Mouse (Mus musculus): ENCODE results near the gene Tbc1d2b.

Gene Tbc1d2b

DNA sequence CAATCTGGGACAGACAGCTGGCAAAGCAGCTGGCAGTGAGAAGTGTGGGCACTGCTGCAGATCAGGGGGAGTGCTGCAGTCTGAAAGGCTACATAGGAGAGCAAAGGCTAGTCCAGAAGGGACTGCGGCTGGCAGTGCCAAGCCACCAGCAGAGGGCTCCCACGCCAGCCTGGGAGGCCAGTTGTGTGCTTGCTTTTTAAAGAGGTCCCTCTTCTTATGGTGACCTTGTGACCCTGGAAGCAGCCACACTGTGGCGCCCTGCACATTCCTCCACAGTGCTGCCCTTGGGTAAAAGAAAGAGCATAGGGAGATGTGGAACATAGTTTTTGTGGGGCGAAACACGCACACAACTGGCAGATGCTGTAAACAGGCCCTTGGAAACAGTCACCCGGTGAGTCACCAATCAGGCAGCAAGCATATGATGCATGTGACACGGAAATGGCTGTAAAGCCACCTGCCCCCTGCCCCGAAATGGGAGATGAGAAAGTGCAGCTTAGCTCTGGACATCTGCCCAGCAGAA, 66.1 kb downstream of the Tbc1d2b start:
- no peak for DNase-seq (ENCODE audit: low spot score)

DNA sequence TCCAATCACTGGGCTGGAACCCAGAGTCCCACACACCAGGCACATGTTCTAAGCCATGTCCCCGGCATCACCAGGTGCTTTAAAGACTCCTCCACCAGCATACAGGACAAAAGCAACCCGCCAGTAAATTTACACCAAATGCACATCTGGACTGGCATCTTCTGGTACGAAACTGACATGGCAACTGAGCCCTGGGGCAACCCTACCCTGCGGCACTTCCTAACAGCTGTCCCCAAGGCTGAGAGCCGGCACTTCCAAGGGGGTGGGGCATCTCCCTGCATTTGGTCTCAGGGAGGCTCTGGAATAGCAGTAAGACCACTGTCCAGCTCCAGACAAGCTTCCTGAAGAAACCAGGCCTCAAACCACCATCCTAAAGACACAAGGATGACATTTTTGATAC, 67.4 kb downstream of the Tbc1d2b start:
- DNase-seq (ENCODE audit: low spot score), result no peak

DNA sequence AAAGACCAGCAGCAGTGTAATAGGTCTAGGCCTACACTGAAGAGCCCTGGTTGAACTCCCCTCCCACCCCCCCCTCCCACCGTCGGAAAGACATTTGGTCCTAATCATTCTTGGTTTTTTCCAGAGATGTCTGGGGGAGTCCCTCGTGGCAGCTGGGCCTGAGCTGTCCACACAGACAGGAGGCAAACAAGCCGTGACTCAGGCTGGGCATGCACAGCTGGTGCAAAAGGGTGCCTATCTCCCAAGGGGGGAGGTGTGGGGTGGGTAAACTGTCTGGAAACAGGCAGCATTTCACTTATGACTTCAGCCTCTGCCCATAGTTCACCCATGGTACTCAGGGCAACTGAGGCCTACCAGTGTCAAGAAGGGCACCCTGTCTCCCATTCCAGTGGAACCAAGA, 69.1 kb downstream of the Tbc1d2b start:
- DNase-seq (ENCODE audit: low spot score), result no peak

DNA sequence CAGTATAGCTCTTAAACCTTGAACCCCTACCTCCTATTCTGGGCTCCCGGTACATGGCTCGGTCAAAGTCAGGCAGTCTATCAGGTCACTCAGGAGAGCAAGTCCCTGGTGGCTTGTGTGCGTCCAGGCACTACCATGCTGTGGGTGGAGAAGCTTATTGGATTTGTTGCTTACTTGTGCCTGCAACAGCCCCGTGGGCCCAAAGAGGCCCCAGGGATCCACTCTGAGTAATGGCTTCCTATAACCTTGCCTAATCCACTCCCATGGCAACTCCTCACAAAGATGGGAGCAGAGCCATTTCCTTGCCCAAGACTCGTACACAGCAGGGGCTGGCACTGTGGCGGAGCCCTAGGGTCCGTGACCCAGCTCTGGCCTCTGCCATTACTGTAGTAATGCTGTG, 69.5 kb downstream of the Tbc1d2b start:
- no peak for DNase-seq (ENCODE audit: low spot score)

DNA sequence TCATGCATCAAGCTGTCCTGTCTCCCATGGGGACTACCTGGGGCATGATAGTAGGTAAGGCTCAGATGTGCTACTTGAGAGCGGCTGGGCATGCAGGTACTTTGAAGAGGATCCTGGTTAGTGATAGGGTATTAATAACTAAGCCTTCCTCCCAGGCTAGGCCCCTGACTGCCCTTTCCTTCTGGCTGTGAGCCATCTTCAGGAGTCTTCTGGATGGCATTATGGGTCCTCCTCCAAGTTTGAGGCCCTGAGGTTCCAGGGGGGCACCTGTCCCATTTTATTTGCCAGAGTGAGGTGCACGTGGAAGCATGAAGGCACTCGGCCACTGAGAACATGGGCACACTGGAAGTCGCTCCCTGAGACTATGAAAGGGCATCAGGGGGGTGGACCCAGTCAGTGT, 70.1 kb downstream of the Tbc1d2b start:
- no peak for DNase-seq (ENCODE audit: low spot score)

DNA sequence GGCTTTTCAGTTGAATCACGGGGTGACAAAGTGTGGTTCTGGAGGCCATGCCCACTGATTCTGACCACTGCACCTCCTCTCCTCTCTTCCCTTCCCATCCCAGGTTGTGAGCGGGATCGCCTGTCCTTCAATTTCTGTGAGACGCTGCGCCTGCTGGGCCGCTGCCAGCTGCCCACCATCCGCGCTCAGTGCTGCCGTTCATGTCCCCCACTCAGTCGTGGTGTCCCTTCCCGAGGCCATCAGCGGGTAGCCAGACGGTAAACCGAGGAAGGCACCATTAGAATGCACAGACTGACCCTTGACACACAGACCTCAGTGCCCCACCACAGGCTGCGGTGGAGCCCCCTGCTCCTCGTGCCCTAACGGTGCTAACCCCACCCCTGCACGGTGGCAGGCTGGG, 71.0 kb downstream of the Tbc1d2b start:
- no peak for DNase-seq (ENCODE audit: low spot score)

DNA sequence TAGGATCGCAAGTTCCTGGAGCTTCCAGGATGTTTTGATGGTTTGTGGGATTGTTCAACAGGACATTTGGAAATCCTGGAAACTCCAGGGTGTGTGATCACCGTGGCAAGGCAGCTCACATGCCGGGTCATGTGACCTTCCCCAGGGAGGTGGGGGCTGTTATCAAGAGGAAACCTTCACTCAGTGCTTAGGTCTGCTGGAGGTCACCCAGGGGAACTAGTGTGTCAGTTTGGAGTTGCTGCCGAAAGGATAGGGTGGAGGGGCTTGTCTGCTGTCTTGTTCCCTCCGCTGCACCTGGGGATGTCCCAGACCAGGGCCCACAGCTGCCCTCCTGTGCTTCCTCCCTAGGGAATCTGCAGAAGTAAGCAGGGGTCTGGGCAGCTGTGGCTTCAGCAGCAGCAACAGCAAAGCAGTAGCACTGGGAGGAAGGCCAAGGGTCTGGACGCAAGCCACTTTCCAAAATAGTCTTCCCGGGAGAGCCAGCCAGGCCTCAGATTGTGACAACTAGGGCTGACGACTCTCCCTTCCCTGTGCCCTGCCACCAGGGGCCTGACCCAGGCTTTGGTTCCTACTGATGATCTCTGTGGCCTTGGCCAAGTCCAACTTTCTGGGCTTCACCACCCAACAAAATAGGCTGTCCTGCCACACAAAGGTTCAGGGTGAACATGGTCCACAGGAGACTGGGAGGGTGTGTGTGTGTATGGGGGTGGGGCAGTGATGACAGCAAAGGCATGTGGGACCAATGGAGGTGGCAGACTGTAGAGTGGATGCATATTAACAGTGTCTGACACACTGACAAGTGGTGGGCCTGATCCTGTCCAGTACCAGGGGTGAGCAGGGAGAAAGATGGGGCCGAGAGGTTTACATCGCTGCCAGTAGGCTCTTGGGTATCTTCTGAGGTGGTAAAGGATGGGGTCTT, 71.8 kb downstream of the Tbc1d2b start:
- DNase-seq (ENCODE audit: low spot score), result no peak

DNA sequence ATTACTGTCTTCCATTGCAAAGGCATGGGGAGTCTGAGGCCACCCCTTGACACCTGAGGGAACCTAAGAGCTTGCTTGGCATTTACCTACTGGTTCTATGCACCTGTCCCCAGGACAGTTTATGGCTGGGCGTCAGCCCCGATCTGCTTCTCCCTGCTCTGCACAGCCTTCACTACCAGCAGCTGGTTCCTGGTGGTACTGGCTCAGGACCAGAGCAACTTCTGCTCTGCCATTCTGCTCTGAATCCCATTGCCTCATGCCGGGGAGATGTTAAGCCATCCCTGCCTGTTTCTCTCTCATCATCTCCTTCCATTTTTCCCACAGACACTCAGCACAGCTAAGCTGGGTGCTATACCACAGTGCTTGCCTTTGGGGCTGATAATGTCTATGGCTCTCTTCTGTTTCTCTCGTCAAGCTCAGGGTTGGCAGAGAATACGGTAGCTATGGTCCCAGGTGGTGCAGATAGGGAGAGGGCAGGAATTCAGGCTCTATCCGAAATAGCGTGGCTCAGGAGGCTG, 72.7 kb downstream of the Tbc1d2b start:
- no peak for DNase-seq (ENCODE audit: low spot score)

DNA sequence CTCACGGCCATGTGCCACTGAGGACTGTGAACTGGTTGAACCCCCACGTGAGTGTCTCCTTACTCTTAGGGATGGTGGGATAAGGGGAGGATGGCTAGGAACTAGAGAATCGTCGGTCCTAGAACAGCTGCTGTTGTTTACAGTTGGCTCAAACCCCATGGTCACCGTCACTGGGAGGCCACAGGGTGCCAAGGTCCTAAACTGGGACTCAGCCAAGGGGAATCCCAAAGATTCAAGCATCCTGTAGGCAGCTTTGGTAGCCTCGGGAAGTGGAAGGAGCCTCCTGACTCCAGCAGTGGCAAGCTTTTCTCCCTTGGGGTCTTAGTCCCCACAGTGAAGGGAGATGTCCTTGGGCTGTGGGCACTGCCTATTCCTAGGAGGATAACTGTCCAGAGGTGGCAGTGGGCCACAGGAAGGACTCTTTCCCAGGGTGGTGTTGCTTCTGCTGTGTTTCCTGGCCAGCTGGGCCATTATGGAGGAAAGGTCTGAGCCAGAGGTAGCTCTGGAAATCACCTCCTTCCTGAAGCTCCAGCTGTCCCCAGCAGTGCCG, 73.4 kb downstream of the Tbc1d2b start:
- no peak for DNase-seq (ENCODE audit: low spot score)

DNA sequence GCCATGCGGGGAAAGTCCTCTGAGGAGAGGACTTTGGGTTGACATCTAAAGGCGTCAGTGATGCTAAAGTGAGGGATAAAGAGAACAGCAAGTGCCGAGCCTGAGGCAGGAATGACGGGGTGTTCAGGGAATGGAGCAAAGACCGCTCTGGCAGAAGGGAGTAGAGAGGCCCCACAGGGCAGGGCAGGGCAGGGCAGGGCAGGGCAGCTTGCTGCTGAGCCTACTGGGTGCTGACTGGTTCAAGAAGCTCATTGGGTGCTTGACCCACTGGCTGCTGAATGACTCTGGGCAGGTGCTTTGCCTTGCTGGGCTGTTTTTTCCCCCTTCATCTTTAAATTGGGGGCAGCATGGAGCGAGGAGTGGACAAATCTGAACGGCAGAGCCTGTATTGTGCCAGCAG, 74.3 kb downstream of the Tbc1d2b start:
- DNase-seq (ENCODE audit: low spot score), result no peak

DNA sequence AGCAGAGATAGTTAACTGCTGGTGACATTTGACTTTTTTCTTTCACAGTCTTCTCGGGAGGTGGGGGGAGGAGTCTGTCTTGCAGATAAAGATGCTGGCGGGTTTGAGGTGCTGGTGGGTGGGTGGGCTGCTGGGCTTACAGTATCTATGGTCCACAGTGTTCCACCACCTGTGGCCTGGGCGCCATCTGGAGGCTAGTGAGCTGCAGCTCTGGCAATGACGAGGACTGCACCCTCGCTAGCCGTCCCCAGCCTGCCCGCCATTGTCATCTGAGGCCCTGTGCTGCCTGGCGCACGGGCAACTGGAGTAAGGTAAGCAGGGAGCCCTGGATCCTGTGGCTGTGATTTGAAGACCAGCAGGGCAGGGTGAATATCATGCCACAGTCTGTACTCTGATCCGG, 75.6 kb downstream of the Tbc1d2b start:
- DNase-seq (ENCODE audit: low spot score), result no peak

DNA sequence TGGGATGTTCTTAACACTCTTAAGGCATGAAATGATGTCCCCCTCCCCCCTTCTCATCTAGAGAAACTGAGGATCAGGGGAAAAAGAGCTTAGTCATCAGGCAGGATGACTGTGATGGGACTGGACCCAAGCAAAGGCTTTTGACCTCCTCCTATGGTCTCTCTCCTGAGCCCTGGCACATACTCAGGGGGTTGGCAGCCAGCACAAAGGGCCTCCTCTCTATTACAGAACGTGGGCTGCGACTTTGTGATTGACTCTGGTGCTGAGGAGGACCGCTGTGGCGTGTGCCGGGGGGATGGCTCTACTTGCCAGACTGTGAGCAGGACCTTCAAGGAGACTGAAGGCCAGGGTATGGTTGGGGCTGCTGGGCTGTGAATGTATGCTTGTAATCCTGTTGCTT, 81.2 kb downstream of the Tbc1d2b start:
- no peak for DNase-seq (ENCODE audit: low spot score)

DNA sequence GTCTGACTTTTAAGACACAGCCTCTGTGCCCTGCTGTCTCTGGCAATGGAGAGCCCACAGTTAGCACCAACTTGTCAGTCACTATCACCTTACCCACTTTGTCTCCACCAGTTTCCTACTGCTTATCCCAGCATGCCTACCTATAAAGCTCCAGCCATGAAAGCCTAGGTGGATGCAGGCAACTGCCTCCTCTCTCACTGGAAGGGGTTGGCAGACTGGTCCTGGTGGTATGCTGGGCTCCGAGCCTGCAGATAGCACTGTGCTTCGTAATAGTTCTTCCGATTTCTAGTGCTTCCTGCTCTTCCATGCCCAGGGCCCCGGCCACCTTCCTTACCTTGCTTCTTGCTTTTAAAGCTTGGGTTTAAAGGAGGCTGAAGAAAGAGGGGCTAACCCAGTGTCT, 81.7 kb downstream of the Tbc1d2b start:
- DNase-seq (ENCODE audit: low spot score), result no peak

DNA sequence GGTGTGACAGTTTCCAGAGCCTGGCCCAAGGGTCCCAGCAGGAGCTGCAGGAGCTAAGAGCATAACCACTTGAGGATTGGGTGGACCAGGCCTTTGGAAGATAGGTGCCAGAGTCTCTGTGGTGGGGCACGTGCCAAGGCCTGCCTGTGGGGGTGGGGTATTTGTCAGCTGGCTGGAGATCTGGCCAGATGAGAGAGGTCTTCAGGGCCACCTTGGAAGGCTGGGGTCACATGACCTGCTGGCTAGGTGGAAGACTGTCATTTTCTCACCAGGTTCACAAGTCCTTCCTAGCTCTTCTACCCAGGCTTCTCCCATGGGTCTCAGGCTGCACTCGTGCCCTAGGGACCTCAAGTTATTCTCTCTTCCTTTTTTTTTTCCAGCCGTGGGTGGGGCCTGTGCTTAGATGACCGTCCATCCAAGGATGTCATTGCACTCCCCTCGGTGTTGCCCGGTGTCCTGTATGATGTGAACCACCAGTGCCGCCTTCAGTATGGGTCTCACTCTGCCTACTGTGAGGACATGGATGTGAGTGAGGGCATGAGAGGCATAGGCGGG, 85.2 kb downstream of the Tbc1d2b start:
- DNase-seq (ENCODE audit: low spot score), result no peak

DNA sequence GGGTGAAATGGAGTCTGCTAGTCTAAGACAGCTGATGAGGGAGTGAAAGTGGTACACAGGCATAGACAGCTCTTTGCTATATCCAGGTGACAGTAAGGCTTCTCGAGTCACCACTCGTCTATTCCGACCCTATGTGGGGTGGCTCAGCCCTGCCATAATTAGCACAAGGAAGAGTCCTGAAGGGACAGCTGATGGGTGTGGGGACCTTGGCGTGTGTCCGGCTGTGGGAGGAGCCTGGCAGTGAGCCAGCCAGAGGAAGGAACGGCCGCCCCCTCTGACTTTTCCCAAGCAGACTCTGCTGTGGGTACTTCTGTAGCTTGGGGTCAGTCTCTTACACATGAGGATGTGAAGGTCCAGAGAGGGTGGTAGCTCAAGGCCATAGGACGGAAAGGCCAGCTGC, 86.5 kb downstream of the Tbc1d2b start:
- no peak for DNase-seq (ENCODE audit: low spot score)

DNA sequence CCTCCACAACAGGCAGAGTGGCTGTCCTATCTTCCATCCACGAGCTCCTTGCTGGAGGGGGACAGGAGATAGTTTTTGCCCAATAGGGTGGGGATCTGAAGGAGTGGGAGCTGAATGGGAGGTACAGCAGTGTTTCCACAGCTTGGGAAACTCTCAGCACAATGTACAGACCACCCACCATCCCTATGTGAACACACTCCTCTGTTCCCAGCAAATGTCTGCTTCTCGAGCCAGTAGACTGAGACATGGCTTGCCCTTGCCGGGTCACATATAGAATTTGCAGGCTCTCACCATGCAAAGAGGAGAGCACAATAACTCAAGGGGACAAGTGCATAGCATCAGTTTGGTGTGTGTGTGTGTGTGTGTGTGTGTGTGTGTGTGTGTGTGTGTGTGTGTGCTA, 87.1 kb downstream of the Tbc1d2b start:
- no peak for DNase-seq (ENCODE audit: low spot score)

DNA sequence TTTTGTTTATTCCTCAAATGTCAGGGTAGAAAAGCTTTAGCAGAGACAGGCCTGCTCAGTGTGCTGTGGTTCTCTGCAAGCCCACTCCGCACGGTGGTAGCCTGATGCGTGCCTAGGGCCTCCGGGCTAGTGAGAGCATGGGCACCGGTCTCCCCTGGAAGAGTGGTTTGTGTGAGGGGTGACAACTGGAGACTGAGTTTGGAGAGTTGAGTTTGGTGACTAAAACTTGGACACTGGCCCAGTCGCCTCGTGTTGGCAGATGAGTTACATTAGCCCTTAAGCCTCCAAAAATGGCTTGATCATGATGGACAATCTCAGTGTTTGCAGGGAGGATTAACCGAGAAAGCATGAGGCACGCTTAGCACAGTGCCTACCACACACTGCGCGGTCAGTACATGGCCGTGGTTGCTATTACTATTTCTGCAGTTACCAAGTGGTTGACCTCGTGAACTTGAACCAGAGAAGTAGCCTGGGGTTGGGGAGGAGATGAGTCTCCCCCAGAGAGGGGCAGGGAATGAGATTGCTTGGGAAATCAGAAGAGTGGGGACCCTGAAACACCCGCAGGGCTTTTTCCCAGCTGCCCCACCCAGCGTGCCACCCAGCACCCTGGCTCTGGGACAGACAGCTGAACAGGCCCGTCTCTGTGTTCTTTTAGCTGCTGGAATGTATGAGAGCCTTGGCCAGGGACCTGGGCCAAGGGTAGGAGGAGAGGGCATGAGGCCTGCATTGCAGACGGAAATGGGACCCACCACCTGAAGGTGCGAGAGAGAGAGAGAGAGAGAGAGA, 87.8 kb downstream of the Tbc1d2b start:
- no peak for DNase-seq (ENCODE audit: low spot score)

DNA sequence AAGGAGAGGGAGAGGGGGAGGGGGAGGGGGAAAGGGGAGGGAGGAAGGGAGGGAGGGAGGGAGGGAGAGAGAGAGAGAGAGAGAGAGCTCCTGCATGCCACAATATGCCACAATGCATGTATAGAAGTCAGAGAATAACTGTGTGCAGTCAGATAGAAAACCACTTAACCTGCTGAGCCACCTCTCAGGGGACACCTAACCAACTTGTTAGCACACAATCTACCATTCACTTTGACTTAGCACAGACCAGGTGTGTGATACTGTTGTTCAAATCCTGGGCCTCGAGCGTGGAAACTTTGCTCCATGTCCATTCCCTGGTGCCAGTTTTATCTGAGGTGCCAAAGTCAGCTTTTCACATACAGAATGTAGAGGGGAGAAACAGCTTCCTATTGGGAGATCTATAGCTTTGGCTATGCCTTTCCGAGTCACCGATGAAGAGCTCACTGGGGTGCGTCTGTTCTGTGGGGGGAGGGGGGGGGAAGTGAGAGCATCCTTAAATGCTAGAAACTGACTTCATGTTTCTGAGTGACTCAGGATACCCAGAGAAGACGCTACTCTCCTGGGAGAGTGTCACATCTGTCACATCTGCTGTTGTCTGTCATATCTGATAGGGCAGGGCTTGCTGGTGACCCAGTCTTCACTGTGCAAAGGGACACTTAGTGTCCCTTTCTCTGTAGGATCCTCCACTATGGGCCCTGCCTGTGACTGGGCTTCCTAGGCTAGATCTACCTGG, 88.8 kb downstream of the Tbc1d2b start:
- no peak for DNase-seq (ENCODE audit: low spot score)

DNA sequence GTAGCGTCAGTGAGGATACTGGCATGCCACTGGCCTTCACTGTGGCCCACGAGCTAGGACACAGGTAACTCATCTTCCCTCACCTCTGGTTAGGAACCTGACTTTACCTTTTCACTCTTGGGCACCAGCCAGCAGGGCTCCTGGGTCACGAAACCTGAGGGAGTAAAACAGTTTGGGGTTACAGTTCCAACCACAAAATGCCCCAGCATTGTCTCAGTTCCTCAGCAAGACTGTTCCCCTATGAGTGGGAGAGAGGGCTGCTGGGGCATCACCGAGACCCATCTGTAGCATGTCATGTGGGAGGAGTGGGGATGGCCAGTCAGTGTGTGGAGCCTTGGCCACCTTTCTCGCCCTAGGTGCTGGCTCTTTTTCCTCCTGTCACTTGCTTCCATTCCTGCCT, 91.2 kb downstream of the Tbc1d2b start:
- no peak for DNase-seq (ENCODE audit: low spot score)

DNA sequence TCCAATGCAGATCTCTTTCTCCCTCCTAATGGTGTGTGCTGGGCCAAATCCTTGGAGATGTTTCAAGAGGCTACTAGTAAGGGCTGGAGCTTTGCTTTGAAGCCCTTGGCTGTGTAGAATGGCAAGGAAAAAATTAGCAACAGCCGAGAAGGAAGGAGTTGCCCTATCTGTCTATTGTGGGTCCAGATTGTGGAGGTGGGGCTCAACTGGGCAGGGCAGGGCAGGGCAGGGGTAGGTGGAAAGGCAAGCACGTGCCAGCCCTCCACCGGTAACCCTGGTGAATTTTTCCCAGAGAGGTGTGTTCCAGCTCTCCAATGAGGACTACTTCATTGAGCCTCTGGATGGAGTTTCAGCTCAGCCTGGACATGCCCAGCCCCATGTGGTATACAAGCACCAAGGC, 97.3 kb downstream of the Tbc1d2b start:
- DNase-seq (ENCODE audit: low spot score), result no peak

DNA sequence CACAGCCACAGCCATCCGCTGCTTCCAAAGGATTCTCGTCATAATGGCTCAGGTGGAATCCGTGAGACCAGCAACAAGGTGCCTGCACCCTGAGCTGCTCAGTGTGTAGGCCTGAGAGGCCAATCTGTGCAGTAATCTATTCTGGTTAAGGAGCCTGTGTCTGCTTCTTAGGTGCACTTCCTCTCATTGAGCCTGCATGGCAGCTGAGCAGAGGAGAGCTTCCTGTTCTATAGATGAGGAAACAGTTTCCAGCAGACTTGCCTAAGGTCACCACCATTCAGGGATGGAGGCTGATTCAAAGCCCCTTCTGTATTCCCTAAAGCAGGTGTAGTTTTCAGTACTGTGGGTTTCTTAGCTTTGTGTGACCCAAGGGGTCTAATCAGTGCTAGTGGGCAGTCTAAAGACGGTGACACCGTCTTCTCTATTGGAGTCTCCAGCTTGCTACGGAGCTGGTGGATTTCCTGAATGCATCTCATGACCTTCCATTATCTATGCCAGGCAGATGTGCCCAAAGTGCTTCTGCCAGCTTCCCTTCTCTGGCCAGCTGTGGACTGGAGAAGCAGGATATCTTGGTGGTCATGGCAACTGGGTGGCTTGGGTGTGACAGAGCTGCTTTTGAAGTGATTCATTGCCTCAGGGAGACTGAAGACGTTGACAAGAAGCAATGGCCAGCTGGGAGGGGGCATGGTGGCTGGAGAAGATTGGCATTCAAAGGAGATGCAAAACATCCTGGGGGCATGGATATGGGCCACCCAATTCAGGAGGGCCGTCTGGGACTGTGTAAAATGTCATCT, 97.9 kb downstream of the Tbc1d2b start:
- DNase-seq (ENCODE audit: low spot score), result no peak
